Mouse (Mus musculus): Measurements from ENCODE around the gene Aff1. TPM values are rescaled to one million over a fixed set of nuclear protein-coding genes. Genes with fewer than 3 reads are reported as not detected.
A peak's percentile ranks its signal among the peaks of the same experiment; 100 is the strongest.

Gene Aff1
- polyA plus RNA-seq, 1 experiment = 16.2 TPM

DNA sequence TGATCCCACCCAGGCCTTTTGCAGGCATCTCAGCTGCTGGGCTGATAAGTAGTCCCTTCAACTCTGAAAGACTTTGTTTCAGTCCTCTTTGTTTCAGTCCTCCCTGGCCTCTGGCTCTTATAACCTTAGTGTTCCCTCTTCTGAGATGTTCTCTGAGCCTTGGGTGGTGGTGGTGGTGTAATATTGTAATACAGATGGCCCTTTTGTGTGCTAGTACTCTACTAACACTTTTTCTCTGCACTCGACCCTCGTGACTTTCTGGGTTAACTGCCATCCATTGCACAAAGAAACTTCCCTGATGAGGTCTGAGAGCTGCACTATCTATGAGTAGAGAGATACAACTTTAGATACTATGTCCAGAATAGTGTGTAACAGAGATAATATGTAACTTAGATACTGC is 21.2 kb downstream of the Aff1 start:
- H3K36me3 ChIP-seq (ENCODE audit: control insufficient read depth, insufficient read depth, low read length) = 0 out of 2 replicates have a peak, but pooled peaks cover 2% of the 10 kb centered on the region
- no peak for DNase-seq (ENCODE audit: low read depth in 1 of 2, low spot score in 2 of 2)
- no peaks in the 10 kb centered on the region for H3K27me3 ChIP-seq (ENCODE audit: control insufficient read depth, insufficient read depth, low read length)
- no peak overlapping the region for H3K4me3 ChIP-seq (ENCODE audit: extremely low read depth, insufficient read depth, insufficient read length)
- TF ChIP-seq POLR2A (IDR thresholded peaks at IDR 0.05; ENCODE audit: low read depth, low read length) = no peak
- TF ChIP-seq CTCF (IDR thresholded peaks at IDR 0.05; ENCODE audit: extremely low read depth, insufficient read depth, insufficient read length, insufficient replicate concordance) = no peak
- H3K4me1 ChIP-seq (ENCODE audit: control insufficient read depth, insufficient read depth, insufficient read length) = peaks cover 8% of the 10 kb centered on the region
- no peak overlapping the region for H3K27ac ChIP-seq (ENCODE audit: insufficient read depth, low read length)
- 76% methylated on average over 2 of the region's 2 CpGs for WGBS

DNA sequence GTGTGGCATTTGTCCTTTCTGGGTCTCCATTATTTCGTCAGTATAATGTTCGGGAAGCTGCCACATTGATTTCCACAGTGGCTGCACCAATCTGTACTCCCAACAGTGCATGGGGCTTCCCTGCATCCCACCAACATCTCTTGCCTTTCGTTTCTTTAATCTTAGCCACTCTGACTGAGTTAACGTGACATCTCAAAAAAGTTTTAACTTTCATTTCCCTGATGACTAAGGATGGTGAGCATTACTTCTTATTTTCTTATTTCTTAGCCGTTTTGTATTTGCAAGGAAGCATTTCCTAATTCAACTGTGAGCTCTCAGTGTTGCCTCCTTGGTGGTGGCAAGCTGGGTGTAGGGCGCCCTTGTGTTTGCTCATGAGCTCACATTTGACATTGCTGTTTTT is 22.8 kb downstream of the Aff1 start:
- TF ChIP-seq POLR2A (IDR thresholded peaks at IDR 0.05; ENCODE audit: low read depth, low read length) (no peak), CTCF (IDR thresholded peaks at IDR 0.05; ENCODE audit: extremely low read depth, insufficient read depth, insufficient read length, insufficient replicate concordance) (no peak)
- Histone ChIP-seq H3K36me3 (ENCODE audit: control insufficient read depth, insufficient read depth, low read length) (0 out of 2 replicates have a peak, but pooled peaks cover 2% of the 10 kb centered on the region), H3K27ac (ENCODE audit: insufficient read depth, low read length) (no peak overlapping the region), H3K4me3 (ENCODE audit: extremely low read depth, insufficient read depth, insufficient read length) (no peak overlapping the region), H3K4me1 (ENCODE audit: control insufficient read depth, insufficient read depth, insufficient read length) (peaks cover 1% of the 10 kb centered on the region), H3K27me3 (ENCODE audit: control insufficient read depth, insufficient read depth, low read length) (no peaks in the 10 kb centered on the region)
- WGBS = 74% methylated on average over 6 of the region's 6 CpGs
- no peak for DNase-seq (ENCODE audit: low read depth in 1 of 2, low spot score in 2 of 2)

- DNase-seq (ENCODE audit: low read depth in 1 of 2, low spot score in 2 of 2) = no peak
- Histone ChIP-seq H3K36me3 (ENCODE audit: control insufficient read depth, insufficient read depth, low read length) (0 out of 2 replicates have a peak, but pooled peaks cover 2% of the 10 kb centered on the region), H3K27me3 (ENCODE audit: control insufficient read depth, insufficient read depth, low read length) (no peaks in the 10 kb centered on the region), H3K27ac (ENCODE audit: insufficient read depth, low read length) (no peak overlapping the region), H3K4me1 (ENCODE audit: control insufficient read depth, insufficient read depth, insufficient read length) (peaks cover 4% of the 10 kb centered on the region), H3K4me3 (ENCODE audit: extremely low read depth, insufficient read depth, insufficient read length) (no peak overlapping the region)
- TF ChIP-seq POLR2A (IDR thresholded peaks at IDR 0.05; ENCODE audit: low read depth, low read length) (no peak), CTCF (IDR thresholded peaks at IDR 0.05; ENCODE audit: extremely low read depth, insufficient read depth, insufficient read length, insufficient replicate concordance) (no peak)
- 89% methylated on average over 5 of the region's 5 CpGs for WGBS
These were observed 24.7 kb downstream of the Aff1 start for GRCm38 (mm10) chr5:103716824-103717342.

GRCm38 (mm10) chr5:103719131-103719530 is 27.0 kb downstream of the Aff1 start:
- Histone ChIP-seq H3K36me3 (ENCODE audit: control insufficient read depth, insufficient read depth, low read length) (0 out of 2 replicates have a peak, but pooled peaks cover 2% of the 10 kb centered on the region), H3K27ac (ENCODE audit: insufficient read depth, low read length) (no peak overlapping the region), H3K27me3 (ENCODE audit: control insufficient read depth, insufficient read depth, low read length) (no peaks in the 10 kb centered on the region), H3K4me1 (ENCODE audit: control insufficient read depth, insufficient read depth, insufficient read length) (peaks cover 8% of the 10 kb centered on the region), H3K4me3 (ENCODE audit: extremely low read depth, insufficient read depth, insufficient read length) (no peak overlapping the region)
- DNase-seq (ENCODE audit: low read depth in 1 of 2, low spot score in 2 of 2) = no peak
- WGBS = 49% methylated on average over 6 of the region's 6 CpGs
- TF ChIP-seq POLR2A (IDR thresholded peaks at IDR 0.05; ENCODE audit: low read depth, low read length) (no peak), CTCF (IDR thresholded peaks at IDR 0.05; ENCODE audit: extremely low read depth, insufficient read depth, insufficient read length, insufficient replicate concordance) (no peak)

DNA sequence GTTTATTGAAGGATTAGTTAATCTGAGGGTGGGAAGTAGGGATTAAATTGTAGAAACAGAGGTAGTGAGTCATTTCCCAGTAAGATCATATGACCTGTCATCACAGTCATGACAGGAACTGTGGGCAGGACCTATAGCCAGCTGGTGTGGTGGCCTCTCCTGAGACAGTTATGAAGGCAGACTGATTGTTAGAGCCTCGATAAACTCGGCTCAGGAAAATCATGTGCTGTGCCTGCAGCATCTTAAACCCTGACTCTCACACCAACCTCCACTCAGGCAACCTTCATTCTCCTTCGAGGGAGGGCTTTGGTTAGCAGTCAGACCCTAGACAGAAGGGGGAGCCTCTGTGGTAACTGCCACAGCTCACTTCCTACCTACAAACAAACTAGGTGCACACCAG is 27.7 kb downstream of the Aff1 start:
- 0 out of 2 replicates have a peak, but pooled peaks cover 2% of the 10 kb centered on the region for H3K36me3 ChIP-seq (ENCODE audit: control insufficient read depth, insufficient read depth, low read length)
- H3K27me3 ChIP-seq (ENCODE audit: control insufficient read depth, insufficient read depth, low read length) = no peaks in the 10 kb centered on the region
- no peak for TF ChIP-seq CTCF (IDR thresholded peaks at IDR 0.05; ENCODE audit: extremely low read depth, insufficient read depth, insufficient read length, insufficient replicate concordance)
- no peak for TF ChIP-seq POLR2A (IDR thresholded peaks at IDR 0.05; ENCODE audit: low read depth, low read length)
- DNase-seq (ENCODE audit: low read depth in 1 of 2, low spot score in 2 of 2) = peak in 1 of 2 experiments; percentile 15
- H3K27ac ChIP-seq (ENCODE audit: insufficient read depth, low read length) = peak overlapping the region; percentile 30; the same call in 1 of the 2 replicates
- H3K4me3 ChIP-seq (ENCODE audit: extremely low read depth, insufficient read depth, insufficient read length) = no peak overlapping the region
- 15% methylated on average over 3 of the region's 3 CpGs for WGBS
- H3K4me1 ChIP-seq (ENCODE audit: control insufficient read depth, insufficient read depth, insufficient read length) = peaks cover 10% of the 10 kb centered on the region

DNA sequence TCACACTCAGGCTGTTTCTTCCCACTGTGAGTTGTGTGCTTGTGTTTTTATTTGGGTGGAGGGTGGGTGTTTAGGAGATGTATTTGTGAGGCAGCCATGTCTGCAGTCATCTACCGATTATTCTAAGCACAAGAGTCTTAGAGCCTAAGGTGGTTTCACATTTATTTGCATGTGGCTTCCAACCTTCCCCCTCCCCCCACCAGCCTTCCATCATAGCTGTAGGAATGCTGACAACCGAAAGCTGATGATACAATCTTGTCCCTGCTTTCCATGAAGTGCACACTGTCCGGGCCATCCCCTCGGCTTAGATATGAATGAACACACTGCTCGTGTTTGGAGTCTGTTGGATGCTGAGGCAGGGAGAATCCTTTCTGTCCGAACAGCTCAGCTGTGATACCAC is 28.8 kb downstream of the Aff1 start:
- no peak overlapping the region for H3K4me3 ChIP-seq (ENCODE audit: extremely low read depth, insufficient read depth, insufficient read length)
- 68% methylated on average over 6 of the region's 6 CpGs for WGBS

GRCm38 (mm10) chr5:103721490-103721889 is 29.3 kb downstream of the Aff1 start:
- peak overlapping the region; percentile 57 for H3K27ac ChIP-seq (ENCODE audit: insufficient read depth, low read length)
- H3K36me3 ChIP-seq (ENCODE audit: control insufficient read depth, insufficient read depth, low read length) = no peaks in the 10 kb centered on the region
- peaks cover 18% of the 10 kb centered on the region for H3K4me1 ChIP-seq (ENCODE audit: control insufficient read depth, insufficient read depth, insufficient read length)
- DNase-seq (ENCODE audit: low read depth in 1 of 2, low spot score in 2 of 2) = no peak
- TF ChIP-seq POLR2A (IDR thresholded peaks at IDR 0.05; ENCODE audit: low read depth, low read length) = no peak
- no peak for TF ChIP-seq CTCF (IDR thresholded peaks at IDR 0.05; ENCODE audit: extremely low read depth, insufficient read depth, insufficient read length, insufficient replicate concordance)
- H3K4me3 ChIP-seq (ENCODE audit: extremely low read depth, insufficient read depth, insufficient read length) = no peak overlapping the region
- no peaks in the 10 kb centered on the region for H3K27me3 ChIP-seq (ENCODE audit: control insufficient read depth, insufficient read depth, low read length)
- WGBS = 49% methylated on average over 4 of the region's 4 CpGs

More for the DNA sequence above, 28.8 kb downstream of the Aff1 start:
- DNase-seq (ENCODE audit: low read depth in 1 of 2, low spot score in 2 of 2) = peak in 1 of 2 experiments; percentile 34
- Histone ChIP-seq H3K27ac (ENCODE audit: insufficient read depth, low read length) (peak overlapping the region; percentile 57), H3K36me3 (ENCODE audit: control insufficient read depth, insufficient read depth, low read length) (no peaks in the 10 kb centered on the region), H3K4me1 (ENCODE audit: control insufficient read depth, insufficient read depth, insufficient read length) (peaks cover 13% of the 10 kb centered on the region), H3K27me3 (ENCODE audit: control insufficient read depth, insufficient read depth, low read length) (no peaks in the 10 kb centered on the region)
- TF ChIP-seq POLR2A (IDR thresholded peaks at IDR 0.05; ENCODE audit: low read depth, low read length) = no peak
- TF ChIP-seq CTCF (IDR thresholded peaks at IDR 0.05; ENCODE audit: extremely low read depth, insufficient read depth, insufficient read length, insufficient replicate concordance) = no peak

Measured in spleen, adult 2 months (tissue).